Mouse (Mus musculus): Measurements from ENCODE around the gene Acbd3.

DNA sequence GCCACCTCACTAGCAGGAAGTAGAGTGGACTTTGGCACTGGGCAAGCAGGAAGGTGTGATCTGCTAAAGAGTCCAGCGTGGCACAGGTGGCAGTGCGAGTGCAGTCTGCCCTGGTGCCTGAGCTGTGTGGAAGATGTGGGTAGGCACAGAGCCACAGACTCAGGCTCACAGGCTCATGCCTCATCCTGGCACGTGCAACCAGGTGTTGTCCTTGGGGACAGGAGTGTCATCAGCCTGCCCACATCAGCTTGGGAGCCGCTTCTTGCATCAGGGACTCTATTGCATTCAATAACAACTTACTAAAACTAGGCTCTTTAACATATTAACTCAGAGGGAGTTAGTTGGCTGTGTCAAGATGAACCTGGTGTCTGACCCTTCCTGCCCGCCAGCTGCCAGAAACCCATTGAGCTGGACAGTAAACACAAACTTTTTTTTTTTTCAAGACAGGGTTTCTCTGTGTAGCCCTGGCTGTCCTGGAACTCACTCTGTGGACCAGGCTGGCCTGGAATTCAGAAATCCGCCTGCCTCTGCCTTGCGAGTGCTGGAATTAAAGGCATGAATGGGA is 32.2 kb downstream of the Acbd3 start:
- TF ChIP-seq CTCF (IDR thresholded peaks at IDR 0.05; ENCODE audit: low read depth): no peak
- no peak for TF ChIP-seq EP300 (IDR thresholded peaks at IDR 0.05; ENCODE audit: low read depth)
